Mouse (Mus musculus) ovary, postnatal 14 days (tissue): ENCODE data around the gene Add1.

Experiments used
- DNase-seq: peaks from one replicate; pipeline ENCODE4 v3.0.0; 2022; ENCODE audit warnings: low spot score

The Add1 gene

DNA sequence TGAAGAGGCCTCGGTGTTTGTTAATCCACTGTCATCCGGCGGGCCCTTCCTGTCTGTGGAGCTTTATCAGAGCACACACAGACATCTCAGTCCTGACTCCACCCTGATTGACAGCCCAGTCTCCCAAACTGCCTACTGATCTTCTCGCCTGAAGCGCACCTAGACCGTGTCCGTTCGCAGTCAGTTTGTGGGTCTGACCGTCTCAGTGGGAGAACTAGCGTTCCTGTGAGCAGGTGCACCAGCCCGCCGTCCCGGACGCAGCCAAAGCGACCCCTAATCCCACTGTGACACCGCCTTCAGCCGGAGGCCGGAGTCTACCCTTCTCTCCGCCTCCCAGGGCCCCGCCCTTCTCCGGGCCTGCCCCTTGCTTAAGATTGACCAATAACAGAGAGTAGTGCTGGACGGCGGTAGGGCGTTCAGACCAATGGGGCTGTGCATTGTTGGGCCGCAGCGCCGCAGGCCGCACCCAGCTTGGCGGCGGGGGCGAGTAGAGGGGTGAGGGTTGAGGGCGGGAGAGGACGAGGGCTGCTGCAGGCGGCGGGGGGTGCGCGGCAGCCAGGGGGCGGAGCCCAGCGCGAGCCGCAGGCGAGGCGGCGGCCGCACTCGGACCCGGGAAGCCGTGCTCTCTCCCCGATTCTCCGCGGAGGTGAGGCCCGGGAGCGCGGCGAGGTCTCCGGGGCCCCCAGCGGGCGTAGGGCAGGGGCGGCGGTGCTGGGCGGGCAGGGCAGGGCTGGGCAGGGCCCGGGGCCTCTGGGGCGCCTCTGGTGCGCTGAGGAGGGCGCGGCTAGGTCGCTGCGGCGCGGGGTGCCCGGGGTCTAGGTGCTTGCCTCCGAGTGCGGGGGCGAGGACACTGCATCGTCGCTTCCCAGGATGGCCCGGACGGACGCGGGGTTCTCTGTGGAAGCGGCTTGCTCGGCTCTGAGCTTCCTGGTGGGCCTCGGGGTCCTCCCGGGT is at the start of gene Add1:
Gene Add1, plus strand, starts transcription at position 397 of the 954 bp plus-strand sequence.
- peak; percentile 96 for DNase-seq

DNA sequence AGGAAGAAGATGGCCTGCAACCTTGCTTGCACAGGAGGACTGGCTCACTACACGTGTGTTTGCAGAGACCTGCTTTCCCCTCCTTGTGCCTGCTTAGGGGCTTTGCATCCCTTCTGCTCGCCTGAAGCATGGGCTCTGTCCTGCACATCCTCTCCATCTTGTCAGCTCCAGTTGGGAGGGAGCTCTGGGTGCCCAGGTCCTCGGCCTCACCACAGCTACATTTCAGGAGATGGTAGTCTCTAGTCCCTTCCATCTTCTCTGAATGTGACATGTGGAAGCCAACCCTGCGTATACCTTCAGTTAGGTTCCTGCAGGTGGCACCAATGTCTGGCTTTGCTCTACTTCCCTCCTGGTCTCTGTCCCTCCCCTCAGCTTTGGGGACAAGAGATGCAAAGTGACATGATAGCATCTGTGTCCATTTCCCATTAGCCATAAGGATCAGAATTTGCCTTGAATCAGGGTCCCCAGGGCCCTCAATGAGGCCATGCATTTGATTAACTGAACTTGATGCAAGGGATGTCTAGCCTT is 49.4 kb upstream of the Add1 start:
- DNase-seq, result no peak

DNA sequence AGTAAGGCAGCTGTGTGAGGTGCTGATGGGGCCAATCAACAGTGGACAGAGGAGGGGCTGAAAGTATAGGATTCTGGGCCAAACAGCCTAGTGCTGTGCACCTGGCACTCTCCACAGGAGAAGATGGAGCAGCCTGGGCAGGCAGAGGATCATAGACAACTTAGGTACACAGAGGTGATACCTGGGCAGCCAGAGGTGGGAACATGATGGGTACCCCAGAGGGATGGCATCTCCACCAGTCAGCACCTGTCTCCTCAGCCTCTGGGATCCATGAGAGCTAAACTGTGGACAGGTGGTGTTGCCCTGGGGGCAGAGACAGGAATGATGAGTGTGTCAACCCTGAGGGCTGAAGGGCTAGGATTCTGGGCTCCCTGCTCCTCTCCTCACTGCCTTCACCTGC is 49.0 kb upstream of the Add1 start:
- no peak for DNase-seq

GRCm38 (mm10) chr5:34525663-34526476 is 47.6 kb upstream of the Add1 start, which contains the start of gene Sh3bp2:
Gene Sh3bp2, plus strand, starts transcription at chr5:34525838.
- DNase-seq, result peak; percentile 93

GRCm38 (mm10) chr5:34526477-34526775 is 47.0 kb upstream of the Add1 start:
- no peak for DNase-seq

GRCm38 (mm10) chr5:34527352-34527751 is 46.1 kb upstream of the Add1 start:
- no peak for DNase-seq

DNA sequence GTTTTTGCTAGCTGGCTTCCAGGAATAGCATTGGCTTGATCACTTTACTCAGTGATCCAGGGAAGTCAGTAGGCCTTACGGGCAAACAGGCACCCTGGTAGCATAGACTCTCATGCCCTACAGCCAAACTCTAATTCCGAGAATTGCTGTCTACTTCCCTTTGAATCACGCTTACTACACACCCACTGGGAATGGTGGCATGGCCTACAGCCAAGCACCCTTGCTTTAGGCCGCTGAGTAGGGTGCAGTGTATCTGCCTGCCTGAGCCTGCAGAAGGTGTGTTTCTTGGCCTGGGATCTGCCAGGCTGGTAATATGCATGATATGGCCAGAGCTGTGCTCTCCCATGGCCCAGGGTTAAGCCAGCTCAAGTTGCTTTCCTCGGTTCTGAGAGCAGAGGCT is 44.7 kb upstream of the Add1 start:
- DNase-seq, result no peak

GRCm38 (mm10) chr5:34530116-34530515 is 43.3 kb upstream of the Add1 start:
- DNase-seq, result no peak

DNA sequence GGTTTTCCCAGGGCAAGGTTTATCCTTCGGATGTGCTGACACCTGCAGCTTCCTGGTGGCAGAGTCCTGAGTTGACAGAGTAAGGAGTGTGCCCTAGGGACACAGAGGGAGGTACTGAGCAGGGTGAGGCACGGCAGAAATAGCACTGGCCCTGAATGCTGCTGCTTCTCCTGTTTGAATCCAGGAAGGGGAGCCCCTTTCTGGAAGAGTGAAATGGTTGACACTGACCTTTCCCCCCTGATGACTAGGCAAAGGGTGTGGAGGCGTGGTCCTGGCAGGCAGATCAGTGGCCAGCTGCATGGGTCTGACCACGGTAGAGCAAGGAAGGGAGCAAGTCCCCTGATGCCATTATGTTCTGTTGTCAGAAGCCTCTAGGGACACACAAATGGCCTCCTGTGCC is 42.8 kb upstream of the Add1 start:
- no peak for DNase-seq

GRCm38 (mm10) chr5:34533066-34533465 is 40.4 kb upstream of the Add1 start:
- DNase-seq, result no peak

DNA sequence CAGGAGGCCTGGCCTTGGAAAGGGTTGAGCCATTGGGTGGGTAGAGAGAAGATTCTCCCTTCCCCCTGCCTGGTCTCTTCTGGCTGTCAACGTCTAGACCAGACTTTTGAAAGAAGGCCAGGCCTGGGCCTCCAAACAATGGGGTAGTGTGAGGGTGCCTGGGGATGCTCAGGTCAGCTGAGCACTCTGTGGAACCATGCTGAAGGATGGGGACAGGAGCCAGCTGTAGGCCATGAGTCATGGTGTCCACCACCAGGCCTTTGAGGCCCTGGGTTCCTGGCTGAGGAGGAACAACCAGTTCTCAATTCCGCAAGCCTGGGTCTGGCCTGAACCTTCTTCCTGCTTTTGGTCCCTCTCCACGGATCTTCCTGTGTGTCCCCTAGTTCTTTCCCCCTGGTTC is 39.6 kb upstream of the Add1 start:
- no peak for DNase-seq

DNA sequence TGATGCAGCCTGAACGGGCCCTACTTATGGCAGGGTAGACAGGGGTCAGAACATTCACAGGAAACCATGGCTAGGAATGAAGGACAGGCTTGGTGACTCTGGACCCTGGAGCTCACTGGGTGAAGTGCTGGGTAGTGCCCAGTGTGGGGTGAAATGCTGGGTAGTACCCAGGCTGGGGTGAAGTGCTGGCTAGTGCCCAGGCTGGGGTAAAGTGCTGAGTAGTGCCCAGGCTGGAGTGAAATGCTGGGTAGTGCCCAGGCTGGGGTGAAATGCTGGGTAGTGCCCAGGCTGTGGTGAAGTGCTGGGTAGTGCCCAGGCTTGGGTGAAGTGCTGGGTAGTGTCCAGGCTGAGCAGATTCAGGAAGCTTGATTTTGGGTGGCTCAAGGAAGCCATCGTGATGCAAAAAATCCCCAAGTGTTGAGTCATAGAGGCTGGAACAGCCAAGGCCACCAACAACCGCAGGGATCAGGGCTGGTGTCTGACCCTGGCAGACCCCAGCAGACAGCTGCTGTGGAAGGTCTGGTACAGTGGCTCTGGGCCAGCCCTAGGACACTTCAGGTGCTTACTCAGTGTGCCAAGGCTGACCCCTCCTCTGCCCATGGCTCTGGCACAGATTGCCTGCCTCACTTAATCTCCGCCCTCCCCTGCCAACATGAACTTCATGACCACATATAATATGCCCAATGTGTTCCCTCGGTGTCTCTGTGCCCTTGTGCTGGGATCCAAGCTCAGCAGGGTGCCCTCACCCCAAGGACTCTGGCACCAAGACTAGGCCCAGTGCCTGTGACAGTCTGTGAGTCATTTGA is 38.5 kb upstream of the Add1 start:
- DNase-seq, result no peak

DNA sequence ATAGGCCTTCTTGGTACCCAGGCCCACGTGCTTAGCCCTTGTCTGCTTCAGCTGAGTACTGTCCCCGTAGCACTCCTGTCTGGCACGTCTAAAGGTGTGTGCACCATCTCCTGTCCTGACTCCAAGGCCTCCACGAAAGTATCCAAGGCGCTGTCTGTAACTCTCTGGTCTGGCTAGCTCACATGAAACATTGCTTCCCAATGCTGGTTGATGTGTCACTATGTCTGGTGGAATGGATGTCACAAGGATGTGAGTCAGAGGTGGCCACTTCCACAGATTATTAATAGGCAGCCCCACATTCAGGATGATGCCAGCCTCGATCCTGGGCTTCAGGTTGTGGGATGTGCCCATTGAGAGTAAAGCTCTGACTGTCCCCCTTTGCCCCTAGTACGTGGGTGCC is 37.6 kb upstream of the Add1 start:
- no peak for DNase-seq

- DNase-seq, result no peak
Observed at GRCm38 (mm10) chr5:34538079-34538478, 35.4 kb upstream of the Add1 start.

- no peak for DNase-seq
Observed at GRCm38 (mm10) chr5:34538527-34538926, 34.9 kb upstream of the Add1 start.

- no peak for DNase-seq
Observed at GRCm38 (mm10) chr5:34539121-34539520, 34.3 kb upstream of the Add1 start.

GRCm38 (mm10) chr5:34542166-34542565 is 31.3 kb upstream of the Add1 start:
- DNase-seq, result no peak

DNA sequence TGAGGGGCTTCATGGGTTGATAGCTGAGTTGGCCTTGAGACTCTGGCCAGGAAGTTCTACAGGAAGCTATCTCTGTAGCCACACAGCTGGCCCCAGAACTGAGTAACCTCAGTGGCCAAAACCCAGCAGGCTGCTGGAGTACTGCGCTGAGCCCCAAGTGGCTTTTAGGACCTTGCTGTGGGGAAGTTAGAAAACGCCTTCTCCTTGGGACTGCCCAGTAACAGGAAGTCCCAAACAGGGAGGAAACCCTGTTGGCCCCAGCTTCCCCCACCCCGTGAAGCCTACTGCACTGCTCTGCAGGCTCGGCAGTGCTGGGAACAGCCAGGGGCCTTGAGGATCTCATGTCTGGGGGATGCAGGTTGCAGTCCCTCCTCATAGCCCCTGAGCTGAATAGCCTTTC is 30.4 kb upstream of the Add1 start:
- no peak for DNase-seq

GRCm38 (mm10) chr5:34547410-34547809 is 26.1 kb upstream of the Add1 start:
- no peak for DNase-seq

DNA sequence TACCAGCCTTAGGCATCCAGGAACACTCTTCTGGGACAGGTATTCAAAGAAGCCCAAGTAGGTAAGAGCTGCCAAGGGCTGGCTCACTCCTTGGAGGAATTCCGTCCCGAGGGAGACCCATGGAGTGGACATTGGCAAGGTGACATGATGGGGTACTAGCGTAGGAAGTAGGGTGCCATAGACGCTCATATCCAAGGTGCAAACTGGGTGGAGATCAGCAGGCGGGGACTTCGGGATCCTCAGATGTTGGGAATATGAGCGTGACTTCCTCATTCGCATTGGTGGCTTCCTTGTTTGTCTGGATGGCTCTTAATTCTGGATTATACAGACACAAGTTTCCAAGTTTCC is 24.4 kb upstream of the Add1 start:
- DNase-seq, result no peak

DNA sequence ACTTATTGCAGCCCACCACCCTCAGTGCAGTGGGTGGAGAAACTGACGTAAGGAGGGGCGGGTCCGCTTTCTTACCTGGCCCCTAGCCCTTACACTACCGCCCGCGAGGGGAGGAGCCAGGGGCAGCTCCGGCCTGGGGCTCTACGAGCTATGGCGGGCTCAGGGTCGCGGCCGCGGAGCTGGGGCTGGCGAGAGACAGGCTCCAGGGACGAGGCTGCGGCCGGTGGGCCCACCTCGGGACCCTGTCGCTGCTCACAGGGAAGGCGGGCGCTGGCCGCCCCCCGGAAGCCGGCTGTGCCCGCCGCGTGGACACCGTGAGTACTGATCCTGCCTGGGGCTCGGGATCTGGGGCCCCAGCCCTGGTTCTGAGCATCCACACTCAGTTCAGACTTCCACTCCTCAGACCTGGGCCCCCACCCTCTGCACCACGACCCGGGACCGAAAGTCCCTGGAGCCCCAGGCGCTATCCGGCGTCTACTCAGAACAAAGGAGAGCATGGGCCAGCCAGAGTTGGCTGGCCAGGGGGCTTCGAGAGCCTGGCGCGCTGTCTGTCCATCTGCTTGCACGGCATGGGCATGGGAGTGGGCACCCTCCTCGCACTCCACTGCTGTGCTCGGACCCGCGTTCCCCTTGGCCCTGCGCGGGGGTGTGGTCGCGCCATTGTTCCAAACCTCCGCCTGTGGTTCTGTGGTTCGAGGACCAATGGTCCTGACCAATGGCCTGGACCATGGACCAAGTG is 23.8 kb upstream of the Add1 start:
- DNase-seq, result peak; percentile 39

GRCm38 (mm10) chr5:34550251-34550650 is 23.2 kb upstream of the Add1 start:
- DNase-seq, result no peak
